Mouse (Mus musculus): Measurements from ENCODE around the gene 2010300C02Rik. TPM values are rescaled to one million over a fixed set of nuclear protein-coding genes. Genes with fewer than 3 reads are reported as not detected.

Gene 2010300C02Rik
- polyA plus RNA-seq, 2 experiments, result 3.7 to 4.1 TPM

DNA sequence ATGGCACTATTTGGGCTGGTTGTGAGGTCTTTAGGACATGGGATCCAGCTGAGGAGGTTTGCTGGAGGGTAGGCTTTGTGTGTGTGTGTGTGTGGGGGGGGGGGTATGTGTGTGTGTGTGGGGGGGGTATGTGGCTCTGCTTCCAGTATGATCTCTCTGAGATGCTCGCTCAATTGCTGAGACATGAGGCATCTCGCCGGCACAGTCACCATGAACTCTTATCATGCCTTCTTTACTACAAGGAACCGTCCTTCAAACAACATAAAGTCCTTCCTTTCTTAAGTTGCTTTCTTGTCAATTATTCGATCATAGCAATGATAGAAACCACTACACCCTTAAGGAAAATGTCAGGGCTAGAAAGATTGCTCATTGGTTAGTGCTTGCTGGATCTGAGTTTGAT lies 8.8 kb downstream of the 2010300C02Rik start:
- Histone ChIP-seq H3K4me2 (replicated peaks; ENCODE audit: low read depth, low read length, severe bottlenecking) (no peak overlapping the region), H3K27me3 (ENCODE audit: control insufficient read depth, insufficient read depth, low read length) (no peaks in the 10 kb centered on the region), H3K4me3 (replicated peaks; ENCODE audit: low read length) (no peak overlapping the region), H3K27ac (replicated peaks; ENCODE audit: low read depth, low read length) (no peak overlapping the region), H3K9ac (ENCODE audit: low read depth, low read length, severe bottlenecking) (no peak overlapping the region), H3K4me1 (ENCODE audit: control insufficient read depth, insufficient read depth, low read length) (no peaks in the 10 kb centered on the region), H3K36me3 (ENCODE audit: control insufficient read depth, insufficient read depth, low read length) (no peaks in the 10 kb centered on the region), H3K9me3 (ENCODE audit: control insufficient read depth, low read length) (no peaks in the 10 kb centered on the region)
- no peak for TF ChIP-seq POLR2A (IDR thresholded peaks at IDR 0.05; ENCODE audit: borderline replicate concordance, extremely low read depth, insufficient read depth, insufficient read length)
- DNase-seq (ENCODE audit: low spot score) (no peak), ATAC-seq (ENCODE audit: low FRiP score, low read depth) (no peak)
- WGBS, result 93% methylated on average over 5 of the region's 5 CpGs

GRCm38 (mm10) chr1:37709736-37710135 lies 10.1 kb downstream of the 2010300C02Rik start:
- ATAC-seq (ENCODE audit: low FRiP score, low read depth) (no peak), DNase-seq (ENCODE audit: low spot score) (no peak)
- H3K4me1 ChIP-seq (ENCODE audit: control insufficient read depth, insufficient read depth, low read length), result no peaks in the 10 kb centered on the region
- H3K9me3 ChIP-seq (ENCODE audit: control insufficient read depth, low read length), result no peaks in the 10 kb centered on the region
- no peak overlapping the region for H3K27ac ChIP-seq (replicated peaks; ENCODE audit: low read depth, low read length)
- H3K9ac ChIP-seq (ENCODE audit: low read depth, low read length, severe bottlenecking), result no peak overlapping the region
- H3K4me3 ChIP-seq (replicated peaks; ENCODE audit: low read length), result no peak overlapping the region
- TF ChIP-seq POLR2A (IDR thresholded peaks at IDR 0.05; ENCODE audit: borderline replicate concordance, extremely low read depth, insufficient read depth, insufficient read length), result no peak
- H3K27me3 ChIP-seq (ENCODE audit: control insufficient read depth, insufficient read depth, low read length), result no peaks in the 10 kb centered on the region
- H3K36me3 ChIP-seq (ENCODE audit: control insufficient read depth, insufficient read depth, low read length), result no peaks in the 10 kb centered on the region
- 79% methylated on average over 8 of the region's 8 CpGs for WGBS
- no peak overlapping the region for H3K4me2 ChIP-seq (replicated peaks; ENCODE audit: low read depth, low read length, severe bottlenecking)

GRCm38 (mm10) chr1:37708270-37708955 lies 11.5 kb downstream of the 2010300C02Rik start:
- Histone ChIP-seq H3K9me3 (ENCODE audit: control insufficient read depth, low read length) (no peaks in the 10 kb centered on the region), H3K27ac (replicated peaks; ENCODE audit: low read depth, low read length) (no peak overlapping the region), H3K4me1 (ENCODE audit: control insufficient read depth, insufficient read depth, low read length) (no peaks in the 10 kb centered on the region), H3K4me3 (replicated peaks; ENCODE audit: low read length) (no peak overlapping the region), H3K27me3 (ENCODE audit: control insufficient read depth, insufficient read depth, low read length) (no peaks in the 10 kb centered on the region), H3K9ac (ENCODE audit: low read depth, low read length, severe bottlenecking) (no peak overlapping the region), H3K36me3 (ENCODE audit: control insufficient read depth, insufficient read depth, low read length) (no peaks in the 10 kb centered on the region), H3K4me2 (replicated peaks; ENCODE audit: low read depth, low read length, severe bottlenecking) (no peak overlapping the region)
- ATAC-seq (ENCODE audit: low FRiP score, low read depth), result no peak
- TF ChIP-seq POLR2A (IDR thresholded peaks at IDR 0.05; ENCODE audit: borderline replicate concordance, extremely low read depth, insufficient read depth, insufficient read length), result no peak
- DNase-seq (ENCODE audit: low spot score), result no peak
- 93% methylated on average over 6 of the region's 6 CpGs for WGBS

DNA sequence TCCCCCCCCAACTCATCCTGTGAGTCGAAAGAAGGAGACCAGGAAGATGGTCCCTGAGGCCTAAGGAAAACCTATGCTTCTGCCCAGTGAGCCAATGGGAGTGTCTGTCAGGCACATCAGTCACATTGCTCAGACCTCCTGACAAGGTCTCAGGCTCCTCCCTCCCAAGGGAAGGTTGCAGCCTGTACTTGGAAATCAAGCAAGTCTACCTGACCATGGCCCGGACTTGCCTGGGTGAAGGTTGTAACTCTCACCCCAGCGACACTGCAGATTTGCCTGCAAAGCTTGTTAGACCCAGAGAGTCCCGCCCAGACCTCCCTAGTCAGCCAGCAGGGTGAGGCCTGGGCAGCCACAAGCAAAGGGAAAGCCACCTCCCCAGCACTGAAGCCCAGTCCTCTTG lies 17.6 kb downstream of the 2010300C02Rik start:
- ATAC-seq (ENCODE audit: low FRiP score, low read depth), result no peak
- 57% methylated on average over 4 of the region's 4 CpGs for whole genome bisulfite sequencing
- H3K9ac ChIP-seq (ENCODE audit: low read depth, low read length, severe bottlenecking), result no peak overlapping the region
- H3K4me2 ChIP-seq (replicated peaks; ENCODE audit: low read depth, low read length, severe bottlenecking), result no peak overlapping the region
- H3K9me3 ChIP-seq (ENCODE audit: control insufficient read depth, low read length), result no peaks in the 10 kb centered on the region
- no peak for DNase-seq (ENCODE audit: low spot score)
- TF ChIP-seq POLR2A (IDR thresholded peaks at IDR 0.05; ENCODE audit: borderline replicate concordance, extremely low read depth, insufficient read depth, insufficient read length), result no peak
- H3K27ac ChIP-seq (replicated peaks; ENCODE audit: low read depth, low read length), result no peak overlapping the region
- no peaks in the 10 kb centered on the region for H3K4me1 ChIP-seq (ENCODE audit: control insufficient read depth, insufficient read depth, low read length)
- H3K4me3 ChIP-seq (replicated peaks; ENCODE audit: low read length), result no peak overlapping the region
- H3K27me3 ChIP-seq (ENCODE audit: control insufficient read depth, insufficient read depth, low read length), result no peaks in the 10 kb centered on the region
- no peaks in the 10 kb centered on the region for H3K36me3 ChIP-seq (ENCODE audit: control insufficient read depth, insufficient read depth, low read length)

GRCm38 (mm10) chr1:37698852-37699439 lies 20.9 kb downstream of the 2010300C02Rik start:
- Histone ChIP-seq H3K36me3 (ENCODE audit: control insufficient read depth, insufficient read depth, low read length) (no peaks in the 10 kb centered on the region), H3K27ac (replicated peaks; ENCODE audit: low read depth, low read length) (no peak overlapping the region), H3K9me3 (ENCODE audit: control insufficient read depth, low read length) (no peaks in the 10 kb centered on the region), H3K9ac (ENCODE audit: low read depth, low read length, severe bottlenecking) (no peak overlapping the region), H3K4me1 (ENCODE audit: control insufficient read depth, insufficient read depth, low read length) (no peaks in the 10 kb centered on the region), H3K4me2 (replicated peaks; ENCODE audit: low read depth, low read length, severe bottlenecking) (no peak overlapping the region), H3K27me3 (ENCODE audit: control insufficient read depth, insufficient read depth, low read length) (no peaks in the 10 kb centered on the region), H3K4me3 (replicated peaks; ENCODE audit: low read length) (no peak overlapping the region)
- ATAC-seq (ENCODE audit: low FRiP score, low read depth), result no peak
- WGBS, result 50% methylated on average over 5 of the region's 5 CpGs
- DNase-seq (ENCODE audit: low spot score), result no peak
- TF ChIP-seq POLR2A (IDR thresholded peaks at IDR 0.05; ENCODE audit: borderline replicate concordance, extremely low read depth, insufficient read depth, insufficient read length), result no peak
